Mouse (Mus musculus) right cerebral cortex, adult 2 months (tissue): ENCODE measurements around the gene Tor4a.
A peak's percentile ranks its signal among the peaks of the same experiment; 100 is the strongest.

Experiments
- DNase-seq, 2 experiments: peaks; one replicate each; pipeline ENCODE4 v3.0.0; 2021 to 2022; ENCODE audit warnings: low spot score in 2 of 2

Gene Tor4a

GRCm38 (mm10) chr2:25196172-25196954 lies at the start of gene Tor4a:
TSS of gene Tor4a (minus strand) at chr2:25196886.
- DNase-seq: no peak

DNA sequence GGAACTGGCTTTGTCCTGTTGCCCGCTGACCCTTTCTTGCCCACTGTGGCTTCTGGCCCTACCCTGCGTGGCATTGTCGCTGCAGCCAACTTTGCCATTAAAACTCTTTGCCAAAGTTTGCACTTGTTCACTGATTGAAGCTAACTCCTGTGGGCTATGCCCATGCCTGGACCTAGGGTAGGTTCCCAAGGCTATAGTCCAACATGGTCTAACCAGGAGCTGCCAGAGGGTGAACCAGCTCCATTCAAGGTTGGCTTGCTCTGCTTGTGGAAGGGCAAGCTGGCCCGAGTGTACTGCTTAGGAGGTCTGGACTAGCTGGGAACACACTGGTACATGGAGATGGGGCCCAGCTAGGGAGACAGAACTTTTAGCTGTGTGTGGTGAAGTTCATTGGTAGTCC lies 47.5 kb upstream of the Tor4a start:
- DNase-seq: no peak

DNA sequence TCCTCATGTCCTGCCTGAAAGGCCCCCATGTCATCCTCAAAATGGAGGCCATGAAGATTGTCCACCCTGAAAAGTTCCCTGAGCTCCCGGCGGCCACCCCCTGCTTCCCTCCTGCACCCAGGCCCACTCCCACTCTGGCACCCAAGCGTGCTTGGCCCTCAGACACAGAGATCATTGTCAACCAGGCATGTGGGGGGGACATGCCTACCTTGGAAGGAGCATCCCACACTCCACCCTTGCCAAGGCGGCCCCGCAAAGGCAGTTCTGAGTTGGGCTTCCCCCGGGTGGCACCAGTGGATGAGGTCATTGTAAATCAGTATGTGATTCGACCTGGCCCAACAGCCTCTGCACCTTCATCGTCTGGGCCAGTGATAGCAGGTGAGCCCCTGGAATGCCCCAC lies 46.7 kb upstream of the Tor4a start:
- no peak for DNase-seq

- peak; percentile 42 to 45 for DNase-seq
Observed at GRCm38 (mm10) chr2:25242101-25242506, 45.4 kb upstream of the Tor4a start, which contains the start of the genes Rnf208 and Cysrt1. TSS of gene Rnf208 (plus strand) at chr2:25242255. TSS of gene Cysrt1 (minus strand) at chr2:25242452.

GRCm38 (mm10) chr2:25241438-25241775 lies 44.7 kb upstream of the Tor4a start:
- no peak for DNase-seq

DNA sequence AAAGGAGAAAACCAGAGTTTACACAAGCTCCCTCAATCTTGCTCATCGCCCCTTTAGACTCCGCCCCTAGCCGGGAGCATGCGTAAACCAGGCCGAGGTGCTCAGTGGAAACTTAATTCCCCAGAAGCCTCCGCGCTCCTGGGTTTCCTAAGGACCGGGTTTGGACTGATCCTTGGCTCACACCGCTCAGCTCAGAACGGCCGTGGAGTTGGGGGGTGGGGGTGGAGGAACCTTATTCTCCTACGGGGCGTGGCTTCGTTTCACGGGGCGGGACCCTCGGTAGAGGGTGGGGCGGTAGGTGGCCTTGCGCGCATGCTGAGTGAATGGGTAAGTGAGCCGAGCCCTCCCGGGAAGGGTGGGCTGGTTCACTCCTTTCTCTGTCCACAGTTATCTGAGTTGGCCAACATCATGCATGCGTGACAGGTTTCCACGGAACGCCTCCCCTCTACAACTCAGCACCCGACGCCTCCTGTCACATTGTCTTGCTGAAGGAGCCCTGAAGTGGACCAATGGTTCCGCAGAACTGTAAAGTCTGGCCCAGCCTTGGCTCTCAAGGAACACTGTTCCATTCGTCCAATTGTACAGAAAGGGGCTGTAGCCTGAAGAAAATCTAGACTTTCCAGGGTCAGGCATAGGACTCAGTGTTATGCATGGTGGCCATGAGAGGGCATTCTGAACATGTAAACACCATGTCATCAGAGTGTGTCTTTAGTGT lies 44.2 kb upstream of the Tor4a start:
- peak; percentile 69 to 70 for DNase-seq

GRCm38 (mm10) chr2:25240310-25240709 lies 43.6 kb upstream of the Tor4a start:
- no peak for DNase-seq

- DNase-seq: no peak
Observed at GRCm38 (mm10) chr2:25239766-25240165, 43.1 kb upstream of the Tor4a start.

- no peak for DNase-seq
Observed at GRCm38 (mm10) chr2:25238106-25238505, 41.4 kb upstream of the Tor4a start.

DNA sequence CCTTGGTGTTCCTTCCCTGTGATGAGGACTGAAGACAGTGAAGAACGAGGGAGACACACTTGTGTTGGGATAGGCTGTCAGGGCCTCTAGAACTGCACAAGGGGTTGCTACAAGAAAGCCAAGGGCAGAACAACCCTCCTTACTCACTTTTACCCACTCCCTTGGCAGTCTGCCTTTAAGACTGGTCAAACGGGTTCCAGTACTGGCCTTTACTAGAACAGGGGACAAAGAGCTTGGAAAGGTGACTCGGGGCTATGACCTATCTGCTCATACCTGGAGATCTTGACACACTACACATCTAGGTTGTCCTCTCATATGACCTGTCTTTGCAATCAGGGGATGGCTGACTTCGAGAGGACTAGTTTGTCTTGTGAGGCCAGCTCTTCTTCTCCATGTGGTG lies 40.8 kb upstream of the Tor4a start:
- DNase-seq: no peak

DNA sequence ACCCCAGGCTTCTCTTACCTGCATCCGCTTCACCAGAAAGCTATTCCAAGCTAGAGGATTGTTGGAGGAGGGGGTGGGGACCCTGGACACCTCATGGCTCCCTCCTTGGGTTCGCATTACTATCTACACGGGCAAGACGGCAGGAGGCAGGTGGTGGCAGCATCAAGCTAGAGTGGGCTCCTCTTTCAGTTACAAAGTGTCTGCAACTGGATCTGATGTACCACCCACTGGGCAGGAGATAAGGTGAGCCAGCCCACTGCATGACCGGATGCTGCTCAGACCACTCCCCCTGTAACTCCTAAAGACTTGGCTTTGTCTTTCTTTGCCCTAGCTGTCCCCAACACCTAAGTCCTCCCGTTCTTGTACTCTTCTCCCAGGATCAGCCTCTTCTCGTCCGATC lies 39.9 kb upstream of the Tor4a start, which contains the start of gene Rnf224:
Gene Rnf224 (minus strand): TSS at position 174 of the 400 bp plus-strand sequence.
- no peak for DNase-seq

DNA sequence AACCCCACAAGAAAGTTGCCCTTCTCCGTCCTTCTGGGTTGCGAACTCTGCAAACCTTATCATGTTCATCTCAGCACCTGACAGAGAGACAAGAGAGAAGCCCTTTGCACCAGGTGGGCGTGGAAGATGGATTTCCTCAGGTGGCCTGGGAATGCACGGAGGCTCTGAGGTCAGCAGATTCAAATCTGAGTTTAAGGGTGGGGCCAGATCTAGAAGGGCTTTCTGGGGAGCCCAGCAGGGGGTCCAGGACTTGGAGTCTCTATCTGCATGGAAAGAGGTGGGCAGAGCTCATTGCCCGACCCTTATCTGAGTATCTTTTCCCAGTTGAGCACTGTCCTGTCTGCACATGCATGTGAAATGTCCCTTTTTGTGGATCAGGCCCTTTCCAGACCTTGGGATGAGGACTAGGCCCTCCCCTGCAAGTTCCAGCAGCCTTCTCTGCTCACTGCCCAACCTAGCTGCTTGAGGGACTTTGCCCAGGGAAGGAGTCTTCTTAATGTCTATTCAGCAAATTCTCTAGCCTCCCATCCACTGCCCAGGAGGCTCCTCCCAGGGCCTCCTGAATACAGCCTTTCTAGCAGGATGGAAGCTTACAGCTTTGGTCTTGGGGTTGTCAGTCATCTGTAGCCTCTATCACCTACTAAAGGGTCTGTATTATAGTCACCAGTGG lies 38.0 kb upstream of the Tor4a start:
- no peak for DNase-seq

DNA sequence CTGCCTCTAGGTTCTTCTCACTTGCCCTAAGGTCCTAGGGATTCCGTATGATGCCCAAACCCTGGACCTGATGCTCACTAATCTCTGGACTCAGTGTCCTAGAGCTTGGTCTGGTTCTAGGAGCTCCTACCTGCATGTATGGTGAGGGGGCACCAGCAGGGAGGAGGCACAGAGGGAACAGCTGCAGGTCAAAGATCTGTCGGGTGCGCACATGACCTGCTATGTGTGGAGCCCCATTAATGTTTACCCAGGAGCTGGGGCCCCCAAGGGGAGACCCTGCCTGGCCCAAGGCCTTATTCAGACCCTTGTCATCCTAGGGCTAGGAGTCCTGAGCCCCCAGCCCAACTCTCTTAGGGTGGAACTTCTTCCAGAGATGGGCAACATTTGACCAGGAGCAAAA lies 37.4 kb upstream of the Tor4a start, which contains the start of gene Slc34a3:
Gene Slc34a3 (minus strand): TSS at position 315 of the 400 bp plus-strand sequence.
- DNase-seq: no peak

GRCm38 (mm10) chr2:25233421-25233820 lies 36.7 kb upstream of the Tor4a start:
- no peak for DNase-seq

GRCm38 (mm10) chr2:25231038-25231437 lies 34.4 kb upstream of the Tor4a start:
- no peak for DNase-seq

DNA sequence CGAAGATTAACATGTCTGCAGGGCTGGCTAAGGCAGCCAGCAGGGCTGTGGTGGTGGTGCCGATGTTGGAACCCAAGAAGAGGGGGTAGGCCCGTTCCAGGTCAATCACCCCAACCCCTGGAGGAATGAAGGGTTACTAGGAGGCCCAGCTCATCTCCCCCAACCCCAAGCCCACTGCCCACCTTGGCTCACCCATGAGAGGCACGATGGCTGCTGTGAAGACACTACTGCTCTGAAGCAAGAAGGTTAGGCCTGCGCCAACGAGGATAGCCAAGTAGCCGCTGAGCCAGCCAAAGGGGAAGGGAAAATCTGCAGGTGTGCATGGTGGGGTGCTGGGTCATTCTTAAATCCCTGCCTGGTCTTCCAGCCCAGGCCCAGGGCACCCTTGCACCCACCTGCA lies 33.9 kb upstream of the Tor4a start:
- DNase-seq: no peak

GRCm38 (mm10) chr2:25229582-25229981 lies 32.9 kb upstream of the Tor4a start:
- no peak for DNase-seq

DNA sequence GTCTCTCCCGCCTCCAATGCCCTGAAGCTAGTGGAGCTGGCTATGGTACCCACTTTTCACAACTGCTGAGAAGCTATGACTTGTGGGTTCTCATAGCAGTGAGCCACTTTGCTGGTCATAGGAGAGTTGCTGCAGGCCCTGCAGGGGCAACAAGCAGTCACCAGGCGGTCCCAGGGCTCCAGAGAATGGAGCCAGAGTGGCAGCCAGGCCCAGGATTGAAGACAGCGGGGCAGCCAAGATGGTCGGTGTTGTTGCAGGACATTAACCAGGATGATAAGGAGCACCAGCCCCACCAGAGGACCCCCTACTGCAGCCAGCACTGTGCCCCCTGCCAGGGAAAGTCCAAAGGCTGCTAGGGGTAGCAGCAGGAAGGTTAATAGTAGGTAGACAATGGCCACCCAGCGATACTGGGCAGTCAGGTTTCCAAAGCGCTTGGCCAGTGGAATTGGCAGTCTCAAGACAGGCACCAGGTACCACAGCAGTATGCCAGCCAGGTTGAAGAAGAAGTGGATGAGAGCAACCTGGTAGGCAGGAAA lies 32.4 kb upstream of the Tor4a start:
- no peak for DNase-seq

- peak; percentile 81 to 86 for DNase-seq
Observed at GRCm38 (mm10) chr2:25228431-25228889, 31.8 kb upstream of the Tor4a start.

- no peak for DNase-seq
Observed at GRCm38 (mm10) chr2:25227406-25227805, 30.7 kb upstream of the Tor4a start.

DNA sequence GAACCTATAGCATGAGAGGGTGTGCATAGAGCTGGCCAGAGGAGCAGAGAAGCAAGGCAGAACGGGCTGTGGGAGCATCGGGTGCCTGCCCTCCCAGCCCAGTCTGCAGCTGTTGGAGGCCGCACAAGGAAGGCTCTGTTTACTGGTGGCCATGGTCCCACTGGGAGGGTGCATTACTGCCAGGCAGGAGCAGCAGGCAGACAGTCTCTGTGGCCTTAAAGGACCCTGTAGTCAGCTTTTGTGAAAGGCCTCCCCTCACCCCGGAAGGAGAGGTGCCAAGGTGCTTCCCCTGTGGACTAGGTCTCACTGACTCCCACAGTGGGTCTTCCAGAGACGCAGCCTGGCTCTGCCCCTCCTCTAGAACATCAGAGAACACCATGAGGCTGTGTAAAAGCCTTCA lies 30.2 kb upstream of the Tor4a start:
- peak; percentile 31 to 44 for DNase-seq

- no peak for DNase-seq
Observed at GRCm38 (mm10) chr2:25225811-25226379, 29.2 kb upstream of the Tor4a start.
